Mouse (Mus musculus): Measurements from ENCODE around the gene Sirt3. TPM values are rescaled to one million over a fixed set of nuclear protein-coding genes. Genes with fewer than 3 reads are reported as not detected.

Sirt3 gene
- polyA plus RNA-seq, 1 experiment from 2014 or later, result 28.9 TPM

DNA sequence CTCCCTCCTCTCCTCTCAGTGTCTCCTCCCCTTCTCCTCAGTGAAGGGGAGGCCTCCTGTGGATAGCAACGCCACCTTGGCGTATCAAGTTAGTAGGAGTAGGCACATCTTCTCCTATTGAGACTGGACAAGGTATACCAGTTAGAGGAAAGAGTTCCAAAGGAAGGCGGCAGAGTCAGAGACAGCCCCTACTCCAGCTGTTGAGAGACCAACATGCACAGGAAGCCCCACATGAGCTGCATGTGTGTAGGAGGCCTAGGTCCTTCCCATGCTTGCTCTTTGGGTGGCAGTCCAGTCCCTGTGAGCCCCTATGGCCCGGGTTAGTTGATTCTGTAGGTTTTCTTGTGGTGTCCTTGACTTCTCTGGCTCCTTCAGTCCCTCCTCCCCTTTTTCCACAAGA is 48.8 kb downstream of the Sirt3 start:
- H3K36me3 ChIP-seq (ENCODE audit: control insufficient read depth, insufficient read depth), result no peaks in the 10 kb centered on the region
- H3K27me3 ChIP-seq (replicated peaks; ENCODE audit: control insufficient read depth, insufficient read depth, low read length), result no peaks in the 10 kb centered on the region
- no peak overlapping the region for H3K27ac ChIP-seq (ENCODE audit: low read depth, low read length)
- 0 out of 2 replicates have a peak, but pooled peaks cover 3% of the 10 kb centered on the region for H3K4me1 ChIP-seq (replicated peaks; ENCODE audit: control insufficient read depth, insufficient read depth, low read length)
- H3K9me3 ChIP-seq (ENCODE audit: control insufficient read depth), result no peaks in the 10 kb centered on the region
- H3K9ac ChIP-seq (ENCODE audit: low read depth, low read length), result no peak overlapping the region
- no peak overlapping the region for H3K4me3 ChIP-seq (ENCODE audit: low read depth, low read length)
- 83% methylated on average over 4 of the region's 4 CpGs for WGBS
- no peak for ATAC-seq
- no peak for TF ChIP-seq CTCF (IDR thresholded peaks at IDR 0.05; ENCODE audit: low read depth)
- no peak overlapping the region for H3K4me2 ChIP-seq (replicated peaks; ENCODE audit: low read depth)

DNA sequence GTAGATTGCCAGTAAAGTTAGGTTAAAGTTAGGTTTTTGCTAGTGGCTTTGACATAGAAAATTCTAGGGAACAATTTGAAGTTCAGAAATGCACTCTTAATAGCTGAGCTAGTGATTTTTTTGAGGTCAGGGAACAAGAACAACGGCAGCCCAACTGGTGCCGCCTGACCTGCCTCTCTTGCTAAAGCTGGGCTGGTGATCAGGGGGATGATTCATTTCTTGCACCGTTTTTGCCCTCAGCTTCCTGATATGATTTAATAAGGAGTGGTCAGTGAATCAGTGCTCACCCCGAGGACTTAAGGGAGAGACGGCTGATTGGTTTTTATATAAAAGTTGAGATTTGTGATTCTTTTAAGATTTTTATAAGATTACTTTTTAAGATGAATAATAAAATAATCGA is 50.7 kb downstream of the Sirt3 start:
- Histone ChIP-seq H3K4me3 (ENCODE audit: low read depth, low read length) (no peak overlapping the region), H3K4me2 (replicated peaks; ENCODE audit: low read depth) (no peak overlapping the region), H3K9ac (ENCODE audit: low read depth, low read length) (no peak overlapping the region), H3K27ac (ENCODE audit: low read depth, low read length) (no peak overlapping the region), H3K4me1 (replicated peaks; ENCODE audit: control insufficient read depth, insufficient read depth, low read length) (0 out of 2 replicates have a peak, but pooled peaks cover 3% of the 10 kb centered on the region), H3K27me3 (replicated peaks; ENCODE audit: control insufficient read depth, insufficient read depth, low read length) (no peaks in the 10 kb centered on the region), H3K9me3 (ENCODE audit: control insufficient read depth) (no peaks in the 10 kb centered on the region), H3K36me3 (ENCODE audit: control insufficient read depth, insufficient read depth) (no peaks in the 10 kb centered on the region)
- no peak for ATAC-seq
- 40% methylated on average over 6 of the region's 6 CpGs for WGBS
- no peak for TF ChIP-seq CTCF (IDR thresholded peaks at IDR 0.05; ENCODE audit: low read depth)

DNA sequence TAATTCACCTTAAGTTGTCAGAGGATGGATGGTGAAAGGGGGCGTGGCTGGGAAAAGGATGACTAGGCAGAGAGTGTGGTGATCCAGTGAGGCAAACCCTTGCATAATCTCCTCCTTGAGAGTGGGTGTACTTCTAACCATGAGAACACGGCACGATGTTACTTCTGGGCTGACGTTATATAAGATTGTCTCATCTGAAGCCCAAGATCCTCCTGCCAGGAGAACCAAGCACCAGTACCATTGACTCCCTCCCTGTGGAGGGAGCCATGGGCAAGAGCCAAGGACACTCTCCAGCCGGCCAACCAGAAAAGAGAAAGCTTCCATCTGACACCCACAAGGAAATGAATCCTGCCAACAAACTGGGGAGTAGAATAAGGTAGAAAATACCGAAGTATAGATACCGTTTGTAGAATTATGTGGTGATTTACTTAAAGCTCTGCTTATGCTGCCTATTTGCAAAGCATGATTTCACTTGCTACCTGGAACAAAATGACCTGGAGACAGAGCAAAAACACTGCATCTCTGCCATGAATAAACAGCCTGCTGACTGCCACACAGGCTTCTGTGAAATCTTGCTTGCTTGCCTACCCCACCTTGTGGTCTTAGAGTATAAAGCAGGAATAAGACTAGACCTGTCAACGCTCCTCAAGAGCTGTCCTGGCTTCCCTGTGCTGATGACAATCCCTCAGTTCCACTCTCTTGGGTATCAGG is 53.8 kb downstream of the Sirt3 start:
- Histone ChIP-seq H3K36me3 (ENCODE audit: control insufficient read depth, insufficient read depth) (no peaks in the 10 kb centered on the region), H3K4me2 (replicated peaks; ENCODE audit: low read depth) (peak overlapping the region; percentile 54), H3K9me3 (ENCODE audit: control insufficient read depth) (no peaks in the 10 kb centered on the region), H3K27ac (ENCODE audit: low read depth, low read length) (no peak overlapping the region), H3K4me1 (replicated peaks; ENCODE audit: control insufficient read depth, insufficient read depth, low read length) (no peaks in the 10 kb centered on the region), H3K4me3 (ENCODE audit: low read depth, low read length) (peak overlapping the region; percentile 11; the same call in 1 of the 2 replicates), H3K9ac (ENCODE audit: low read depth, low read length) (no peak overlapping the region), H3K27me3 (replicated peaks; ENCODE audit: control insufficient read depth, insufficient read depth, low read length) (no peaks in the 10 kb centered on the region)
- ATAC-seq, result peak; percentile 84
- 13% methylated on average over 8 of the region's 8 CpGs for WGBS
- TF ChIP-seq CTCF (IDR thresholded peaks at IDR 0.05; ENCODE audit: low read depth), result peak; percentile 77

DNA sequence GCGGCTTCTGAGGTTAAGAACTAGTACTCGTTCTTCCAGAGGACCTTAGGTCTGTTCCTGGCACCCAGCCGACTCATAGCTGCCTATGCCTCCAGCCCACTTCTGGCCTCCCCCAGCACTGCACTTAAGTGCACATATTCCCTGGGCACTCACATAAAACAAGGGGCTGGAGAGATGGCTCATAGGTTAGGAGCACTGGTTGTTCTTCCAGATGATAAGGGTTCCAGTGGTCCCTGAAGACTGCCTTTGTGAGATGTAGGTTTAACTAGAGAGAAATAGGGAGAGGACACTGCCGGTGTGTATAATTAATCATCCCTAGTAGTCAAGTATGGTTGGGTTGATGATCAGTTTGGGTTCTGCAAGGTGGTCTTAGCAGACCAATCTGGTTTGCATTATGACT is 59.4 kb downstream of the Sirt3 start:
- Histone ChIP-seq H3K27ac (ENCODE audit: low read depth, low read length) (no peak overlapping the region), H3K4me3 (ENCODE audit: low read depth, low read length) (no peak overlapping the region), H3K9me3 (ENCODE audit: control insufficient read depth) (no peaks in the 10 kb centered on the region), H3K4me2 (replicated peaks; ENCODE audit: low read depth) (no peak overlapping the region), H3K36me3 (ENCODE audit: control insufficient read depth, insufficient read depth) (no peaks in the 10 kb centered on the region), H3K4me1 (replicated peaks; ENCODE audit: control insufficient read depth, insufficient read depth, low read length) (no peaks in the 10 kb centered on the region), H3K9ac (ENCODE audit: low read depth, low read length) (no peak overlapping the region), H3K27me3 (replicated peaks; ENCODE audit: control insufficient read depth, insufficient read depth, low read length) (0 out of 2 replicates have a peak, but pooled peaks cover 5% of the 10 kb centered on the region)
- ATAC-seq, result no peak
- 84% methylated on average over 4 of the region's 4 CpGs for WGBS
- no peak for TF ChIP-seq CTCF (IDR thresholded peaks at IDR 0.05; ENCODE audit: low read depth)

DNA sequence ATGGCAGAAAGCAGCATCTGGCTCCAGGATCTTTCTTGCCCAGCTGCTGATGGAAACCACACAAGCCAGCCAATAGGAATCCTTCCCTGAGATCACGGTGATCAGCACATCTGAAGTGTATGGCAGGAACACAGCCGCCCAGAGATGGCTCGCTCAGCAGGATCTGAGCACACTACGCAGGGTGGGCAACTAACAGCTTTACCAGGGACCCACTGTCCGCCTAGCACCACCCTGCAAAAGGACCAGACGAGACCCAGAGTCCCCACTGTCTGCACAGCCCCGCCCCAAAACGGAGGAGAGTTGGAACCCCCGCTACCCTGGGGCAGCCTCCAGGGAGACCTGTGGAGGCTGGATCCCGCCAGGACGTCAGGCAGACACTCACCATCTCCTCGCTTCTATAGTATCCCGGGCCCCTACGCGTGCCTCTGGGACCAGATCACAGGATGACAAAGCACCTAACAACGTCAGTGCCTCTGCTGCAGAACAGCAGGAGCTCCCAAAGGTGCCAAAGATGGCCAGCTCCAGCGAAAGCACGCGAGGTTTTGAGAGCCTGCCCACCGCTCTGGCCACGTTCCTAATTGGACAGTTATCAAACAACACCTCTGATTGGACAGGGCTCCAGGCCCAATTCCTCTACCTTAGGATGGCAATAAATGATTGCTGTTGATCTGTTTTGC is 60.3 kb downstream of the Sirt3 start, which contains the start of gene Zfp941:
TSS of gene Zfp941 (minus strand) at position 526 of the 677 bp plus-strand sequence.
- 5% methylated on average over 21 of the region's 21 CpGs for WGBS
- Histone ChIP-seq H3K4me2 (replicated peaks; ENCODE audit: low read depth) (peak within 1 kb of the TSS; percentile 65), H3K9ac (ENCODE audit: low read depth, low read length) (no peak within 1 kb of the TSS; the same call in 1 of the 2 replicates), H3K9me3 (ENCODE audit: control insufficient read depth) (no peaks in the 10 kb centered on the region), H3K4me1 (replicated peaks; ENCODE audit: control insufficient read depth, insufficient read depth, low read length) (no peaks in the 10 kb centered on the region), H3K27me3 (replicated peaks; ENCODE audit: control insufficient read depth, insufficient read depth, low read length) (0 out of 2 replicates have a peak, but pooled peaks cover 5% of the 10 kb centered on the region), H3K4me3 (ENCODE audit: low read depth, low read length) (peak within 1 kb of the TSS; percentile 29), H3K27ac (ENCODE audit: low read depth, low read length) (no peak within 1 kb of the TSS), H3K36me3 (ENCODE audit: control insufficient read depth, insufficient read depth) (no peaks in the 10 kb centered on the region)
- peak; percentile 57 for ATAC-seq
- no peak for TF ChIP-seq CTCF (IDR thresholded peaks at IDR 0.05; ENCODE audit: low read depth)

DNA sequence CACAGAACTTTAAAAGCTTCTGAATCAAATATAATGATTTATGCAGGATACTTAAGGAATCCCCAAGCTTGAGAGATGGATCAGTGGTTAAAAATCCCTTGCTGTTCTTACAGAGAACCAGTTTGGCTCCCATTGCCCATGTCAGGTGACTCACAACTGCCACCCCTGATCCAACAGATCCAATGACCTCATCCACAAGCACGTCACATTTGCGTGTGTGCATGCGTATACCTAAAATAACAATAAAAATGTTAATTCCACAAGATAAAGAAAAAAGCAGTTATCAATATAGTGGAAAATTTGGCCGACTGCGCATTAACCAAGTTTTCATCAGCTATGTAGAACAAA is 60.8 kb downstream of the Sirt3 start:
- no peak for TF ChIP-seq CTCF (IDR thresholded peaks at IDR 0.05; ENCODE audit: low read depth)
- no peak for ATAC-seq
- Histone ChIP-seq H3K27me3 (replicated peaks; ENCODE audit: control insufficient read depth, insufficient read depth, low read length) (0 out of 2 replicates have a peak, but pooled peaks cover 5% of the 10 kb centered on the region), H3K4me1 (replicated peaks; ENCODE audit: control insufficient read depth, insufficient read depth, low read length) (no peaks in the 10 kb centered on the region), H3K4me2 (replicated peaks; ENCODE audit: low read depth) (peak overlapping the region; percentile 65), H3K9ac (ENCODE audit: low read depth, low read length) (no peak overlapping the region), H3K4me3 (ENCODE audit: low read depth, low read length) (0 out of 2 replicates have a peak overlapping the region, but pooled peaks have one; percentile 29), H3K9me3 (ENCODE audit: control insufficient read depth) (no peaks in the 10 kb centered on the region), H3K27ac (ENCODE audit: low read depth, low read length) (no peak overlapping the region), H3K36me3 (ENCODE audit: control insufficient read depth, insufficient read depth) (no peaks in the 10 kb centered on the region)
- WGBS, result 49% methylated on average over 5 of the region's 5 CpGs

All from intestine, postnatal 0 days (tissue).